Mouse (Mus musculus) lung, adult 2 months (tissue): ENCODE data around the gene Dupd1. TPM values are rescaled to one million over a fixed set of nuclear protein-coding genes. Genes with fewer than 3 reads are reported as not detected.
A peak's percentile ranks its signal among the peaks of the same experiment; 100 is the strongest.

ENCODE experiments used
- DNase-seq: peaks from one replicate; pipeline ENCODE4 v3.0.0; 2022
- H3K4me1 ChIP-seq: fragments of 200-500 bp; 2 replicates; pipeline ENCODE4 v1.6.1; 2011; ENCODE audit warnings: low read length; ENCODE audit not compliant: control insufficient read depth, insufficient read depth
- H3K4me3 ChIP-seq: fragments of 200-500 bp; replicated peaks from 2 replicates; pipeline ENCODE3; 2011; ENCODE audit warnings: low read depth, mild to moderate bottlenecking, control low read depth, low read length; ENCODE audit errors: extremely low read depth
- CTCF ChIP-seq: fragments of 200-500 bp; IDR thresholded peaks from 2 replicates; pipeline ENCODE4 v1.5.1; 2011; ENCODE audit warnings: mild to moderate bottlenecking, low read length, control low read depth; ENCODE audit not compliant: insufficient read depth
- POLR2A ChIP-seq: fragments of 200-500 bp; IDR thresholded peaks from 2 replicates; pipeline ENCODE4 v1.6.1; 2011; ENCODE audit warnings: low read depth, mild to moderate bottlenecking, control low read depth, low read length, borderline replicate concordance; ENCODE audit errors: extremely low read depth
- WGBS: fragments of 180-500 bp; shearing (Covaris S2); methylation state at CpG from one replicate; pipeline ENCODE4 v1.1.7; 2018; 5-methylcytosine and 5-hydroxymethylcytosine counted together
- polyA plus RNA-seq: library from polyadenylated mRNA; depleted of rRNA; stranded (reverse); fragments of >200 nt; gene quantifications from 2 replicates; pipeline ENCODE4 v1.2.3, GENCODE M21; 2012

Gene Dupd1
- polyA plus RNA-seq, 1 experiment: 1.6 TPM

GRCm38 (mm10) chr14:21703255-21703654 lies 11.1 kb downstream of the Dupd1 start:
- no peak for DNase-seq
- 28% methylated on average over 5 of the region's 5 CpGs for WGBS

GRCm38 (mm10) chr14:21702691-21703090 lies 11.7 kb downstream of the Dupd1 start:
- DNase-seq: no peak
- WGBS: 81% methylated on average over 8 of the region's 8 CpGs

More at GRCm38 (mm10) chr14:21703255-21703654, 11.1 kb downstream of the Dupd1 start:
- TF ChIP-seq POLR2A (no peak), CTCF (no peak)
- peaks cover 16% of the 10 kb centered on the region for H3K4me1 ChIP-seq
- H3K4me3 ChIP-seq: no peak overlapping the region

GRCm38 (mm10) chr14:21696186-21696830 lies 18.1 kb downstream of the Dupd1 start:
- 89% methylated on average over 7 of the region's 7 CpGs for WGBS
- no peak for DNase-seq
- no peak for TF ChIP-seq POLR2A
- TF ChIP-seq CTCF: no peak
- 0 out of 2 replicates have a peak, but pooled peaks cover 2% of the 10 kb centered on the region for H3K4me1 ChIP-seq
- no peak overlapping the region for H3K4me3 ChIP-seq

More at GRCm38 (mm10) chr14:21702691-21703090, 11.7 kb downstream of the Dupd1 start:
- no peak for TF ChIP-seq CTCF
- TF ChIP-seq POLR2A: no peak
- Histone ChIP-seq H3K4me3 (no peak overlapping the region), H3K4me1 (peaks cover 14% of the 10 kb centered on the region)

GRCm38 (mm10) chr14:21695020-21695419 lies 19.4 kb downstream of the Dupd1 start:
- no peak overlapping the region for H3K4me3 ChIP-seq
- 0 out of 2 replicates have a peak, but pooled peaks cover 2% of the 10 kb centered on the region for H3K4me1 ChIP-seq
- TF ChIP-seq POLR2A (no peak), CTCF (no peak)
- WGBS: 59% methylated on average over 6 of the region's 6 CpGs
- no peak for DNase-seq

GRCm38 (mm10) chr14:21691070-21691469 lies 23.3 kb downstream of the Dupd1 start:
- 37% methylated on average over 3 of the region's 3 CpGs for WGBS
- TF ChIP-seq CTCF (no peak), POLR2A (no peak)
- no peak for DNase-seq
- no peak overlapping the region for H3K4me3 ChIP-seq
- H3K4me1 ChIP-seq: 0 out of 2 replicates have a peak, but pooled peaks cover 2% of the 10 kb centered on the region

GRCm38 (mm10) chr14:21686376-21687279 lies 27.7 kb downstream of the Dupd1 start:
- DNase-seq: no peak
- peak overlapping the region; percentile 12 for H3K4me3 ChIP-seq
- WGBS: 30% methylated on average over 49 of the region's 49 CpGs
- 0 out of 2 replicates have a peak, but pooled peaks cover 2% of the 10 kb centered on the region for H3K4me1 ChIP-seq
- no peak for TF ChIP-seq CTCF
- TF ChIP-seq POLR2A: no peak

GRCm38 (mm10) chr14:21685411-21686146 lies 28.8 kb downstream of the Dupd1 start:
- TF ChIP-seq CTCF (no peak), POLR2A (no peak)
- H3K4me1 ChIP-seq: no peaks in the 10 kb centered on the region
- no peak overlapping the region for H3K4me3 ChIP-seq
- no peak for DNase-seq
- 91% methylated on average over 10 of the region's 10 CpGs for WGBS

GRCm38 (mm10) chr14:21683834-21684233 lies 30.5 kb downstream of the Dupd1 start:
- DNase-seq: no peak
- TF ChIP-seq POLR2A (no peak), CTCF (no peak)
- no peaks in the 10 kb centered on the region for H3K4me1 ChIP-seq
- no peak overlapping the region for H3K4me3 ChIP-seq
- 94% methylated on average over 4 of the region's 4 CpGs for WGBS

- Histone ChIP-seq H3K4me1 (no peaks in the 10 kb centered on the region), H3K4me3 (no peak overlapping the region)
- 9% methylated on average over 9 of the region's 9 CpGs for WGBS
- DNase-seq: peak; percentile 55
- TF ChIP-seq POLR2A (no peak), CTCF (no peak)
These were observed 31.7 kb downstream of the Dupd1 start for GRCm38 (mm10) chr14:21682681-21683129.
